Mouse (Mus musculus) embryo, embryonic 10 days (tissue): ENCODE measurements around the gene Tmtc1.

ENCODE experiments used
- DNase-seq: peaks from one replicate; pipeline ENCODE4 v3.0.0-alpha.2; 2015; ENCODE audit warnings: low spot score

Tmtc1 gene

DNA sequence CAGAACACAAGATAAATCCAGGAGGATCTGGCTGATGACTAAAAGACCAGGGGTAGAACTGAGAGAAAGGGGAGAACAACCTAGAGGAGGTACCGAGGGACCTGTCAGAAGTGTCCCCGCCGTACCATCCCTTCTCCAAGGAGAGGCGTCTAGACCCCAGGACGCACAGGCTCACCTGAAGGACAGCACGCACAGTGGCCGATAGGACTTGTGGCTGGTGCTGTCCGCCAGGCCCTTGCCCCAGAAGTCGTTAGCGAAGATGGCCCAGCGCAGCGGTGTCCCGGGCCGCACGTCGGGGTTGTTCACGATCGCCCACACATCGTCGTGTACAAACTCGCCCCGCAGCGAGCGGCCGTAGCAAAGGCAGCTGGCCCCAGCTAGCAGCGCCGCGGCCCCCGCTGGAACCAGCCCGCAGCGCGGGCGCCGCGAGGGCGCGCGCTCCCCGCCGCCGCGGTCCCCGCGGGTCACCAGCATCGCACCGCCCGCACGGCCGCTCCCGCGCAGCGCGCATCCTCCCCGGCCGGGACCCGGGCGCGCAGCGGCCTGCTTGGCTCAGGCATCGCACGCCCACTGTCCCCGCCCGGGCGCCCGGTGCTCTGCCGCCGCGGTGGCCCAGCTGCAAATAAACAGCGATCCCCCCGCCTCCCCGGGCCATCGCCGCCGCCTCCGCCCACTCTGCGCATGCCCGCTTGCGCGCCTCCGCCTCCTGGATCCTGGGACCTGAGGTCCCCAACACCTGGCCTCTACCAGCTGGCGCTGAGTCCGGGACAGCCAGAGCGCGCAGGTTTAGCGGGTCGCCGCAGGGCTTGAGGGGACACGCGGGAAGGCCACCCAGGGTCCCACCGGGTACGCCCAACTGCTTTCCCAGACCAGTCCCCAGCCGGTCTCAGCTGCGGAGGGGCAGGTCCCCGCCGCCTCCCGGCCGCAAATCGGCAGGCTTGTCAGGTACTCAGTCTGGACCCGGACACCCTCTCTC, at the start of gene Tmtc1:
Gene Tmtc1 (minus strand): TSS at position 664 of the 976 bp plus-strand sequence.
- DNase-seq: peak; percentile 73

- no peak for DNase-seq
These were observed 47.7 kb upstream of the Tmtc1 start for GRCm38 (mm10) chr6:148491849-148492248.

GRCm38 (mm10) chr6:148486756-148487155, 42.6 kb upstream of the Tmtc1 start:
- no peak for DNase-seq

DNA sequence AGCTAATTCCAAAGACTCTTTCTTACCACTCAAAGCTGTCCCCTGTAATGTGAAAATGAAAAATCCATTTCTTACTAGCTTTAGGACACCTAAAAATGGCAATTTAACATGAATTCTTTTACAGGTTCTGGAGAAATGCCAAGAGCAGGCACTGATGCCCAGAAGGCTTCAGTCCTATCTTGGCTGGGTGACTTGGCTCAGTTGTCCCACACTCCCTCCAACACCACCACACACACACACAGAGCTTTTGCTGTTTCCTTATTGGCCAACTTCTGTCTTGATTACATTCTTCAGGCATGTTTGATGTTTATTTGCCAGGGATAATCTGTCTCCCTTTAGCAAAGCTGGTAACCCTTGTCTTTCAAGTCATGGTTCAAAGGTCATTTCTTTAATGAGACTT, 37.7 kb upstream of the Tmtc1 start:
- no peak for DNase-seq

DNA sequence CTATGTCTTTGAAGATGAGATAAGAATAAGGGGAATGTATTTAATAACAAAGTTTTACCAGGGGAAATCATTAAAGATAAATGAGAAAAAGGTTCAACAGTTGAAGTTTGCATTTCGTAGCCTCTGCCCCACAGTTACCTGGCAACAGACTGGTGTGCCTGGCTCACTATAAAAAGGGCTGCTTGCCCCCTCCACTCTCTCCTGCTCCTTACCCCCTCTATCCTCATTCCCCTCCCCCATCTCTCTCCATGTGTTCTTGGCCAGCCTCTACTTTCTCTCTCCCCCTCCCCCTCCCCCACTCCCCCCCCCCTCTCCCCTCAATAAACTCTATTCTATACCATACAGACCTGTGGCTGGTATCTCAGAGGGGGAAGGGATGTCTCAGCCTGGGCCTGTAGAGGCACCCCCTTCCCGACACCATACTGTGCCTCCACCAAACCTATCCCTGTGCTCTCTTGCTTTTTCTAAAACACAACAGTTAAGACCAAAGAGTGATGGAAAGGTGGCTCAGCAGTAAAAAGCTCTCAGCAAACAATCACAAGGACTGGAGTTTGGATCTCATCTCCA, 35.6 kb upstream of the Tmtc1 start:
- DNase-seq: no peak

GRCm38 (mm10) chr6:148478350-148478749, 34.2 kb upstream of the Tmtc1 start:
- DNase-seq: no peak

GRCm38 (mm10) chr6:148472289-148472688, 28.1 kb upstream of the Tmtc1 start:
- no peak for DNase-seq

- DNase-seq: no peak
These were observed 23.8 kb upstream of the Tmtc1 start for GRCm38 (mm10) chr6:148467924-148468389.

- DNase-seq: peak; percentile 15
These were observed 23.2 kb upstream of the Tmtc1 start for GRCm38 (mm10) chr6:148467170-148467921.

DNA sequence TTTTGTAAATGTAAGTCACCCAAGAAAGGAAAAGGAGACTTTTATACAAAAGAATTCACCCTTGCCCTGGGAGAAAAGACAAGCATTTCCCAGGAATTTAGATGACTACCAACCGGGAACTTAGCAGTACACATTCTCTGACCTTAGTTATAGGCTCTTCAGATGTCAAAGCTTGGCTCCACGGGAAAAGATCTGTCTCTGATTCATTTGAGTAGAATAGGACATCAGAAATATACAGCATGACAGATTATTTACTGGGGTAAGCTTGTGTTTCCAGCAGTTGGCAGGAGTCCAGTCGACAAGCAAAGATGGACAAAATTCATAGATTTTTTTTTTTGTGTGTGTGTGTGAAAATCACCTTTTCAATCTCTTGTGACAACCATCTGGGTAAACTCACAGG, 15.4 kb upstream of the Tmtc1 start:
- DNase-seq: no peak

GRCm38 (mm10) chr6:148455470-148455869, 11.3 kb upstream of the Tmtc1 start:
- DNase-seq: no peak

DNA sequence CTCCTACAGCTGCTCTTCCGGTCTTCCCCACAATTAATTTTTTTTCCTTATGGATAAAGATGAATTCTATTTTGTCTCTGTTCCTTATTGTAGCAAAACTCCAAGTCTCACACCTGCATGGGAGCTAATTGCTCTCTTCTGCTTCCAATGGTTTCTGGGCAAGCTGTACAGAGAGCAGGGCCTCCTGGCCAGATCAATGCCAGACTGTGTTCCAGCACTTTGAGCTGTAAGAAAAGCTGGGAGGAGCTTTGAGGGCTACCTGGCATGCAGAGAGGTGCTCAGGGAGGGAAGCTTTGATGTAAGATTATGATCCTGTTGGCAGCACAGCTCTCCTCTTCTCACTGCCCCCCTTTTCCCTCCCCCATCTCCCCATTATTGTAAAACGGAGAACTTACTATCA, 10.6 kb upstream of the Tmtc1 start:
- DNase-seq: no peak

DNA sequence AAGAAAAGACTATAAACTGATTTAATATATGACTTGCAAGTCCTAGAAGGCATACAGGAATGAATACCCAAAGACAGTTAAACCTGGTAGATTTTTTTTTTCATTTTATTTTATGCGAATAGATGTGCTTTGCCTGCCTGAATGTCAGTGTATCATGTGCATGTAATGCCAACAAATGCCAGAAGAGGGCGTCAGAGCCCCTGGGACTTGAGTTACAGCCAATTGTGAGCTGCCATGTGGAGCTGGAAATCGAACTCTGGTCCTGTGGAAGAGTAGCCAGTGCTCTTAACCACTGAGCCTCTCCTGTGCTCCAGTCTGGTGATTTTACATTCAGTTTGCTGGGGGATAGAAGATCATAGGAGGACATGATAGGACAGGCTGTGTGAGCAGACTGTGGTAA, 4.0 kb upstream of the Tmtc1 start:
- DNase-seq: no peak

DNA sequence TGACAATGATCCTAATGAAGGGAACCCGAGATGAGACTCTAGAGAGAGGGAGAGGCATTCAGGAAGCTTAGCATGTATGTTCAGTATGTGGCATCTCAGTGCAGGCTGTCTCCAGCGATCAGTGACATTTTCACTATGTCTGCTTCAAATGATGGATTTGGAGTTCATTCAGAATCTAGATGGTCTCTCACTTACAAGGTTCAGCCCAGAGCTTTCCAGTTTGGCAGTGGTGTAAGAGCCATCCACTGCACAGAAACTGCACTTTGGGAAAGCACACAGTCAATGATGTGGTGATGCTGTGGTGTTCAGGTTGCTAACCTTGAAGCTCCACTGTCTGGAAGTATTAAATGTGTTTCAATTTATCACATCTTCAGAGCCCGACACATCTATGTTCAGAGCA, 1.9 kb upstream of the Tmtc1 start:
- no peak for DNase-seq

DNA sequence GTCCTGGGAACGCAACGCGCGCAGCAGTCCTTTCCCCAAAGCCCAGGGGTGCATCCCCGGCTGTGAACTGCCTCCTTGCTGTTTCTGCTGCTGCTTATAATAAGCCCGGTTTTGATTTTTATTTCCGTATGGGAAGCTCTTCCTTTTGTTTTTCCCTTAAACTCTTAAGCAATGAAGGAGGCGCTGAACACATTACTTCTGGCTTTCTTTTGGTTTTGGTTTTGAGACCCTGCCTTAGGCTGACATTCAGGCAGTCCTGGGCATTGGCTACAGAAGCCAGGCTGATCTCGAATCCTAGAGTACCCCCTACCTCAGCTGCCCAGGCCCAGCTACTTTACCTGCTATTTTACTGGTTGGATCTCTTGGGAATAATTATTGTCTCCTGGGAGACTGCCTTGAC, 607 bp upstream of the Tmtc1 start:
- no peak for DNase-seq

- no peak for DNase-seq
These were observed 881 bp downstream of the Tmtc1 start for GRCm38 (mm10) chr6:148443291-148443725.

DNA sequence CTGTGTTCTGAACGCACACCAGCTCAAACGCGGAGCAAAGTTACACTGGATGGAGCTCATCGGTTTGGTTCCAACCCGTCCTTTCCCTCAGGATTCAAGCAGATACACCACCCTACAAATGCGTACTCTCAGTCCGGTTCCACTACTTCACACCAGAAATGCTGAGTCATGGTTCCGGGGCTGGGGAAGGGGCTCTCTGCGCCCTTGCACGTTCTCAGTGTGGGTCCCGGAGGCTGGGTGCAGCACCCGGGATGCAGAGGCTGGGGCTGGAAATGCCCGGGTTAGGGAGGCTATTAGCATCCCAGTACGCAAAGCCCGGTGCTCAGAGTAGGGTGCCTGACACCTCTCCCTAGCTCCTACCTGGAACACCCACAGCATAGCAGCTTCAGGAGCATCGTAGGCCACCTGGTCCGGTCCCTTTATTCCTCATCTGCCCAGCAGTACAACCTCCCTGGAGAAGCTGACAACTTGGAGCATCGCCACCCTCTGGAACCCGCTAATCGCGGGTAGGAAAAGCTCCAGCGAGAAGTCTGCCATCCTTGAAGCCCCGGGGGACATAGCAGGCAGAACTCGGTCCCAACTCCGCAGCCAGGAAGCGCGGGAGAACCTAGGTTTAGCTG, 1.4 kb downstream of the Tmtc1 start:
- DNase-seq: peak; percentile 60

DNA sequence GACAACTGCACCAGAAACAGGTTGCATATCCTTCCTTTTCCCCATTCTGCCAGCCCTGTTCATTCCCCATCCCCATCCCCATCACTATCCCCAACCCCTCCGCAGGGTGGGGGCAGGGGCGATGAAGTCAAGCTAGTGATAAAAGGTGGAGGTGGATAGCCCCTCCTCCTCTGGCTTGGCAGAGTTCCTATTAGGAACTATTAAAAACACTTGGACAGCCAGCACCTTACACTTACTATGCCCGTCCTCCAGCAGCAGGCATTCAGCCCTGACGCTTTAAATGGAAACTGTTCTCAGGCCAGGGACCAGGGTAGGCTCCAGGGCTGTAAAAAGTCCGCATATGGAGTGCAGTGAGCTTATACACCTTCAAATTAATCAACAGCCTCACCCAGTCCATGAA, 2.3 kb downstream of the Tmtc1 start:
- no peak for DNase-seq

DNA sequence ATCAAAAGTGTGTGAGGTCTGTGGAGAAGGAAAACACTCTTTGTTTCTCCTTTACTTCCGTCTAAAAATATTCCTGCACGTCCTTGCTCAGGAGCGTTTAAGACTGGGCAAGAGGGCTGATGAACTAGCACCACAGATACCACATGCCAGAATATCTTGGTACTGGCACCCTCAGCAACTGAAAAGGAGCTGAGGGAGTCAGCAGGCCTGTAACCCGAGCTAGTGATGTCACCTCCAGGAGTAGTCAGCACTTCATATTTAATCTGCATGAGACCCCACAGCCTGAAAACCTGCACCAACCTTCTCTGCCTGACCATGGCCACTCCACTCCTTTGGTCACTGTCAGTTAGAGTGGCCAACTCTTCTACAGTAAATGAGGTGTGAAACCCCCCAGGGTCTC, 5.1 kb downstream of the Tmtc1 start:
- DNase-seq: no peak

- no peak for DNase-seq
These were observed 6.6 kb downstream of the Tmtc1 start for GRCm38 (mm10) chr6:148437565-148437964.

DNA sequence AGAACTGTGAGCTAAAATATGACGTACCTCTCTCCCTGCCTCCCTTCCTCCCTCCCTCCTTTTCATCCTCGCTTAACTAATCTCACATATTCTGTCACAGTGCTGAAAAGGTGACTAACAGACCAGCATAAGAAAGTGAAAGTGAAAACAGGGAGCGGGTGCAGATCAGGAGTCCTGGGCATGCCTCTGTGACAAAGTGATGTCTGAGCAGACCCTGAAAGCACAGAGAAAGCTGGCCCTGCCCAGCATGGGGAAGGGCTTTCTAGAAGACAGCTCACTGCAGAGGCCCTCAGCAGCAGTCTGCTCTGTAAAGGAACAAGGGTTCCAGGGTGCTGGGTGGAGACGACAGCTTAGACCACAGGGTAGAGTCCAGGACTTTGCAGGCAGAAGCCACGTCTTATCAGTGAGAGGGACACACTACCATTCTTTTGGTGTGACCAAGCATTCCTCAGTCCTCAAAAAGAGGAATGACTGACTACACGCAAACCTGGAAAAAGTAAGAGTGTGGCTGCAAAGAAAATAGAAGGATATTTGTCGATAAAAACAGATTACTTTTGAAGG, 7.7 kb downstream of the Tmtc1 start:
- DNase-seq: no peak

DNA sequence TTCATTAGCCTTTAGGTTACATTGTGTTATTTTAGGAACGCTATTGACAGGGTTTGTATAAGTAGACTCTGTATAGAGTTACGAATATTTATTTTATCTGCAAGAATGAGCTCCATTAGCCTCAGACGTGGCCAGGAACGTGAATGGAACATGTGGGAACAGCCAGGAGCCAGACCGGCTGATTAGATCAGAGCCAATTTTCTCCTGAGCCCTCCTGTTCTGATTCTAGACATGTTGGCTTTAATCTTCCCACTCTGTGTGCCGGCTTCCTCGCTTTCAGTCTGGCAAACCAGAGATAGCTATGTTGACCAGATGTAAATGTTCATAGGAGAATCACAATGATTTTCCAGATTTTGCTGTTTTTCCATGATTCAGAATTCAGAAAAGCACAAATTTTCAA, 22.6 kb downstream of the Tmtc1 start:
- no peak for DNase-seq
